Mouse (Mus musculus) lung, embryonic 16.5 days (tissue): ENCODE measurements around the gene Ranbp10. TPM values are rescaled to one million over a fixed set of nuclear protein-coding genes. Genes with fewer than 3 reads are reported as not detected.
A peak's percentile ranks its signal among the peaks of the same experiment; 100 is the strongest.

Source experiments
- ATAC-seq: fragments of 200-750 bp; cut with Nextera tagmentation; 2 replicates; pipeline ENCODE4 v1.8.0; 2017; ENCODE audit warnings: low read depth, mild to moderate bottlenecking, moderate library complexity
- H3K27ac ChIP-seq: fragments of 300-500 bp; sonication (generic); 2 replicates; pipeline ENCODE4 v1.5.1; 2014; ENCODE audit warnings: mild to moderate bottlenecking, control low read depth, low read length
- H3K27me3 ChIP-seq: fragments of 300-500 bp; sonication (generic); 2 replicates; pipeline ENCODE4 v1.6.1; 2014; ENCODE audit warnings: low read depth, low read length, mixed read lengths; ENCODE audit not compliant: control insufficient read depth, insufficient read depth
- H3K36me3 ChIP-seq: fragments of 300-500 bp; sonication (generic); 2 replicates; pipeline ENCODE4 v1.6.1; 2014; ENCODE audit warnings: low read length; ENCODE audit not compliant: control insufficient read depth, insufficient read depth
- H3K4me1 ChIP-seq: fragments of 300-500 bp; sonication (generic); replicated peaks from 2 replicates; pipeline ENCODE4 v1.6.1; 2014; ENCODE audit warnings: low read length, mixed read lengths; ENCODE audit not compliant: control insufficient read depth, insufficient read depth
- H3K4me2 ChIP-seq: fragments of 300-500 bp; sonication (generic); 2 replicates; pipeline ENCODE4 v1.6.1; 2014; ENCODE audit warnings: low read depth, low read length, control low read depth
- H3K4me3 ChIP-seq: fragments of 300-500 bp; sonication (generic); 2 replicates; pipeline ENCODE4 v1.5.1; 2014; ENCODE audit warnings: mild to moderate bottlenecking, low read length, control low read depth
- H3K9ac ChIP-seq: fragments of 300-500 bp; sonication (generic); 2 replicates; pipeline ENCODE4 v1.6.1; 2014; ENCODE audit warnings: low read length, control low read depth
- H3K9me3 ChIP-seq: fragments of 300-500 bp; sonication (generic); 2 replicates; pipeline ENCODE4 v1.6.1; 2016; ENCODE audit warnings: low read length; ENCODE audit not compliant: control insufficient read depth
- WGBS: fragments of 180-500 bp; shearing (Covaris S2); extraction: QIAGEN DNeasy Blood & Tissue Kit; methylation state at CpG from one replicate; pipeline ENCODE4 v1.1.7; 2014; 5-methylcytosine and 5-hydroxymethylcytosine counted together
- polyA plus RNA-seq: library from polyadenylated mRNA; unstranded; fragments of >200 nt; fragmentation: Nextera tagmentation; extraction: Ambion mirVana; gene quantifications from 2 replicates; pipeline ENCODE4 v1.2.1, GENCODE M21; 2015

Gene Ranbp10
- polyA plus RNA-seq, 1 experiment from 2014 or later, result 10.0 TPM

DNA sequence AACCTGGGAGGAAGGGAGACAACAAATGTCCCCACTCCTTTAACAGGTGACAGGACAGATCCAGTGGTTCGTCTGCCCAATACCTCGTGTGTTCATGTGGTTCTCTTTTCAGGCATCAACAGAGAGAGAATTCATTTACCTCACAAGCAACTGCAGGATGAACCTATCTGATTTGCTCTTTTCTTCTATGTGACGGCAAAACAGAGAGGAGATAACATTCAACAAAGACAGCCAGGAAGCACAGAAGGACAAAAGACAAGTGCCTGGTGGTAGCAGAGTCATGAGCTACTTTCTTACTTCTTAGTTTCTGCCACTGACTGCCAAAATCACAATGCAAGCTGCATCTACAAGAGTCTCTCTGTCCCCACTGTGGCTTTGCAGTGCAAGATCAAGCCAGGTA lies 15.6 kb downstream of the Ranbp10 start:
- no peak overlapping the region for H3K9ac ChIP-seq
- no peak overlapping the region for H3K4me2 ChIP-seq
- WGBS, result 73% methylated on average over 3 of the region's 3 CpGs
- H3K27me3 ChIP-seq, result no peaks in the 10 kb centered on the region
- peaks cover 10% of the 10 kb centered on the region for H3K4me1 ChIP-seq
- H3K4me3 ChIP-seq, result no peak overlapping the region
- no peaks in the 10 kb centered on the region for H3K36me3 ChIP-seq
- no peak for ATAC-seq
- no peak overlapping the region for H3K27ac ChIP-seq
- no peaks in the 10 kb centered on the region for H3K9me3 ChIP-seq

- peaks cover 10% of the 10 kb centered on the region for H3K4me1 ChIP-seq
- no peaks in the 10 kb centered on the region for H3K36me3 ChIP-seq
- H3K4me3 ChIP-seq, result no peak overlapping the region
- H3K27ac ChIP-seq, result no peak overlapping the region
- ATAC-seq, result no peak
- no peaks in the 10 kb centered on the region for H3K27me3 ChIP-seq
- no peak overlapping the region for H3K9ac ChIP-seq
- no peaks in the 10 kb centered on the region for H3K9me3 ChIP-seq
- 89% methylated on average over 10 of the region's 10 CpGs for WGBS
- no peak overlapping the region for H3K4me2 ChIP-seq
Observed at GRCm38 (mm10) chr8:105811061-105811460, 16.1 kb downstream of the Ranbp10 start.

DNA sequence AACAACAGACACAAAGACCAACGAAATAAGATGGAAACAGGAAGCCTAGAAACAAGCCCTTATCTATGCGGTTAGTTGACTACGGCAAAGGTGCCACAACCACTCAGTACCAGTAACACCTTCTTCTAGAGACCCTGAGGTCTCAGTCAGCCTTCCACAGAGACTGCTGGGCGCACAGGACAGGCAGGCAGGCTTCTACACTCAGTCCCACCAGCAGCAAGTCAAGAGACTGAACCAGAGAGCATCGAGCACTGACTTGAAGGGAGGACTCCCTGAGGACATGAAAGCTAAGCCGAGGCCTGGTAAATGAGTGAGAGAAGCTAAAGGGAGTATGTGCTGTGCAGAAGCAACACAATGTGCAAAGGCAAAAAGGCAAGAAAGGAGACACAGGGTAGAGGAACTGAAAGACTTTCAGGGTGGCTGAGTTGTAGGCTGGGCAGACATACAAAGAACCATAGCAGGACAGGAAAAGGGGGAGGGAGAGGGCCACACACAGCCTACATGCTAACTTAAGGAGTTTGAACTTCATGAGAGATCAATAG lies 16.8 kb downstream of the Ranbp10 start:
- ATAC-seq, result no peak

GRCm38 (mm10) chr8:105808480-105808879 lies 18.7 kb downstream of the Ranbp10 start:
- ATAC-seq, result no peak
- Histone ChIP-seq H3K9me3 (no peaks in the 10 kb centered on the region), H3K4me3 (no peak overlapping the region), H3K4me2 (no peak overlapping the region), H3K27me3 (no peaks in the 10 kb centered on the region), H3K27ac (no peak overlapping the region), H3K9ac (no peak overlapping the region), H3K4me1 (peaks cover 10% of the 10 kb centered on the region), H3K36me3 (peaks cover 8% of the 10 kb centered on the region)
- WGBS, result 94% methylated on average over 2 of the region's 2 CpGs

More for the DNA sequence above, 16.8 kb downstream of the Ranbp10 start:
- Histone ChIP-seq H3K27me3 (no peaks in the 10 kb centered on the region), H3K9ac (no peak overlapping the region), H3K4me3 (no peak overlapping the region), H3K4me2 (no peak overlapping the region), H3K4me1 (peaks cover 10% of the 10 kb centered on the region), H3K36me3 (peaks cover 2% of the 10 kb centered on the region; the same call in 1 of the 2 replicates), H3K9me3 (no peaks in the 10 kb centered on the region), H3K27ac (no peak overlapping the region)
- WGBS, result 81% methylated on average over 6 of the region's 6 CpGs

DNA sequence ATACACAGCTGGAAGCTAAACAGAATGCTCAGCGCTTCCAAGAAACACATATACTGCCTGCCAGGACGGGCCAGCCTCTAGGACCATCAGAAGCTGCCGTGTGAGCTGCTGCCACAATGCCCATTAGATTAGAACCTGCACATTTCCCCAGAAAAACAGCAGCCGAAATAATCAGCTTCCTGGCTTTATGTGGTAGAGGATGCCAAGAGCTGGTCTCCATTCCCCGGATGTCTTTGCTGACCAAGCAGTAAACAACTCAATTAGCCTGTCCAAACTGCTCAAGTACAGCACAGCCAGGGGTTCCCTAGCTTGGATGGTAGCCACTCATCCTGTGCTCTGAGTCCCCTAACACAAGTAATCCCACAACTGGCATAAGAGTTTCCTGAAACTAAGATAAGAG lies 19.4 kb downstream of the Ranbp10 start:
- H3K27ac ChIP-seq, result peak overlapping the region; percentile 51
- peak; percentile 64 for ATAC-seq
- WGBS, result 50% methylated on average over 5 of the region's 5 CpGs

GRCm38 (mm10) chr8:105805964-105806363 lies 21.2 kb downstream of the Ranbp10 start:
- H3K4me2 ChIP-seq, result no peak overlapping the region
- no peak for ATAC-seq
- H3K36me3 ChIP-seq, result peaks cover 8% of the 10 kb centered on the region
- no peak overlapping the region for H3K4me3 ChIP-seq
- H3K9me3 ChIP-seq, result no peaks in the 10 kb centered on the region
- WGBS, result 67% methylated on average over 1 of the region's 1 CpGs
- no peaks in the 10 kb centered on the region for H3K27me3 ChIP-seq
- H3K27ac ChIP-seq, result no peak overlapping the region
- peaks cover 10% of the 10 kb centered on the region for H3K4me1 ChIP-seq
- H3K9ac ChIP-seq, result no peak overlapping the region

More for the DNA sequence above, 19.4 kb downstream of the Ranbp10 start:
- H3K9me3 ChIP-seq, result no peaks in the 10 kb centered on the region
- no peaks in the 10 kb centered on the region for H3K27me3 ChIP-seq
- peaks cover 8% of the 10 kb centered on the region for H3K36me3 ChIP-seq
- no peak overlapping the region for H3K4me2 ChIP-seq
- no peak overlapping the region for H3K4me3 ChIP-seq
- H3K9ac ChIP-seq, result no peak overlapping the region
- H3K4me1 ChIP-seq, result peaks cover 10% of the 10 kb centered on the region

- Histone ChIP-seq H3K27ac (no peak overlapping the region), H3K4me2 (no peak overlapping the region), H3K9ac (no peak overlapping the region), H3K27me3 (no peaks in the 10 kb centered on the region), H3K36me3 (peaks cover 8% of the 10 kb centered on the region), H3K9me3 (no peaks in the 10 kb centered on the region), H3K4me3 (no peak overlapping the region), H3K4me1 (peaks cover 10% of the 10 kb centered on the region)
- WGBS, result 72% methylated on average over 3 of the region's 3 CpGs
- no peak for ATAC-seq
Observed at GRCm38 (mm10) chr8:105805346-105805745, 21.8 kb downstream of the Ranbp10 start.

- Histone ChIP-seq H3K27me3 (no peaks in the 10 kb centered on the region), H3K9me3 (no peaks in the 10 kb centered on the region), H3K27ac (no peak overlapping the region), H3K4me1 (peaks cover 14% of the 10 kb centered on the region), H3K4me3 (no peak overlapping the region), H3K9ac (no peak overlapping the region), H3K36me3 (peaks cover 8% of the 10 kb centered on the region), H3K4me2 (no peak overlapping the region)
- ATAC-seq, result no peak
- WGBS, result 85% methylated on average over 7 of the region's 7 CpGs
Observed at GRCm38 (mm10) chr8:105804797-105805196, 22.4 kb downstream of the Ranbp10 start.

DNA sequence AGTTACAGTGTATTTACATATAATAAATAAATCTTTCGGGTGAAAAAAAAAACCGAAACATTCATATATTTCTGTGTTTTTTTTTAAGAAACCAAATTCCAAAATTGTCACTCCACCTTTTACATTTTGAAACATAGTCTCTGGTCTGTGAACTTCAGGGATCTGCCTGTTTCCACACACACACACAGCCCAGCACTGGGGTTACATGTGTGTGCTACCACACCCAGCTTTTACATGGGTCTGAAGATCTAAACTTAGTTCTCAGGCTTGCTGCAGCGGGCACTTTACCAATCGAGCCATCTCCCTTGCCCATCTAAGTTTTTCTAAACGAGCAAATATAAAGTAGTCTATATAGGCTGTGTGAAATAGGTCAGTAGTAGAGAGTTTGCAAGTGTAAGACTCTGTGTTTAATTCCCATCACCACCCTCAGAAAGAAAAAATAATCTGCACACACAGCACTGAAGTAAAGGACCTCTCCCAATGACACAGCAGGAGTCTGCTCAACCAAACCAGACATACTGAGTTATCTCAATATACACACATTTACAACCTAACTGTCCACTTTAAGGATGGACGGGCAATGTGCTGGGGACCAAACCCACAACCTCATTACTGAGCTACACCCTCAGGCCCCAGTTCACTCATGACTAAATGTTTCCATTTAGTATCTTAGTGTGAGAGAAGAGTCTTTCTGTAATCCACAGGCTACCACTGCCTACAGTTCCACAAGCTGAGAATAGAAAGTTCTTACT lies 25.8 kb downstream of the Ranbp10 start:
- Histone ChIP-seq H3K27ac (no peak overlapping the region), H3K4me1 (peaks cover 16% of the 10 kb centered on the region), H3K27me3 (no peaks in the 10 kb centered on the region), H3K4me3 (no peak overlapping the region), H3K9ac (no peak overlapping the region), H3K4me2 (no peak overlapping the region), H3K9me3 (no peaks in the 10 kb centered on the region), H3K36me3 (peaks cover 8% of the 10 kb centered on the region)
- ATAC-seq, result no peak
- WGBS, result 83% methylated on average over 6 of the region's 6 CpGs
